Mouse (Mus musculus): Measurements from ENCODE around the gene Doc2g. TPM values are rescaled to one million over a fixed set of nuclear protein-coding genes. Genes with fewer than 3 reads are reported as not detected.
A peak's percentile ranks its signal among the peaks of the same experiment; 100 is the strongest.

Gene Doc2g
- polyA plus RNA-seq, 1 experiment from 2014 or later: 3.4 TPM

- Histone ChIP-seq H3K9ac (ENCODE audit: low read depth, low read length) (no peak overlapping the region), H3K4me1 (ENCODE audit: control insufficient read depth, insufficient read depth, low read length) (peaks cover 15% of the 10 kb centered on the region; the same call in 1 of the 2 replicates), H3K27ac (replicated peaks; ENCODE audit: low read depth, low read length) (0 out of 2 replicates have a peak overlapping the region, but pooled peaks have one; percentile 10), H3K27me3 (replicated peaks; ENCODE audit: control insufficient read depth, insufficient read depth, low read length) (no peaks in the 10 kb centered on the region), H3K9me3 (ENCODE audit: control insufficient read depth, low read length) (no peaks in the 10 kb centered on the region), H3K36me3 (ENCODE audit: control insufficient read depth, insufficient read depth, low read length) (no peaks in the 10 kb centered on the region), H3K4me3 (ENCODE audit: low read depth, low read length) (no peak overlapping the region), H3K4me2 (ENCODE audit: low read depth, low read length) (no peak overlapping the region)
- 29% methylated on average over 9 of the region's 9 CpGs for WGBS
- ATAC-seq (ENCODE audit: low read depth): no peak
- no peak for DNase-seq (ENCODE audit: low spot score)
These were observed 19.4 kb upstream of the Doc2g start for GRCm38 (mm10) chr19:3983527-3984200.

GRCm38 (mm10) chr19:3985261-3985681 is 17.8 kb upstream of the Doc2g start:
- 41% methylated on average over 8 of the region's 8 CpGs for WGBS
- no peak overlapping the region; the same call in 1 of the 2 replicates for H3K27ac ChIP-seq (replicated peaks; ENCODE audit: low read depth, low read length)

GRCm38 (mm10) chr19:3986334-3986733 is 16.8 kb upstream of the Doc2g start, which contains the start of gene Acy3:
Gene Acy3 (plus strand): TSS chr19:3986570.
- peak; percentile 81 for DNase-seq (ENCODE audit: low spot score)
- WGBS: 18% methylated on average over 8 of the region's 8 CpGs
- H3K27me3 ChIP-seq (replicated peaks; ENCODE audit: control insufficient read depth, insufficient read depth, low read length): no peaks in the 10 kb centered on the region
- no peaks in the 10 kb centered on the region for H3K36me3 ChIP-seq (ENCODE audit: control insufficient read depth, insufficient read depth, low read length)
- peak within 1 kb of the TSS; percentile 27; the same call in 1 of the 2 replicates for H3K4me2 ChIP-seq (ENCODE audit: low read depth, low read length)
- peak; percentile 52 for ATAC-seq (ENCODE audit: low read depth)
- peaks cover 15% of the 10 kb centered on the region; the same call in 1 of the 2 replicates for H3K4me1 ChIP-seq (ENCODE audit: control insufficient read depth, insufficient read depth, low read length)
- no peak within 1 kb of the TSS for H3K9ac ChIP-seq (ENCODE audit: low read depth, low read length)
- H3K4me3 ChIP-seq (ENCODE audit: low read depth, low read length): no peak within 1 kb of the TSS
- peak within 1 kb of the TSS; percentile 28 for H3K27ac ChIP-seq (replicated peaks; ENCODE audit: low read depth, low read length)
- H3K9me3 ChIP-seq (ENCODE audit: control insufficient read depth, low read length): no peaks in the 10 kb centered on the region

More at GRCm38 (mm10) chr19:3985261-3985681, 17.8 kb upstream of the Doc2g start:
- no peak overlapping the region for H3K4me2 ChIP-seq (ENCODE audit: low read depth, low read length)
- H3K4me3 ChIP-seq (ENCODE audit: low read depth, low read length): no peak overlapping the region
- DNase-seq (ENCODE audit: low spot score) (peak; percentile 34), ATAC-seq (ENCODE audit: low read depth) (no peak)
- no peaks in the 10 kb centered on the region for H3K36me3 ChIP-seq (ENCODE audit: control insufficient read depth, insufficient read depth, low read length)
- no peak overlapping the region for H3K9ac ChIP-seq (ENCODE audit: low read depth, low read length)
- no peaks in the 10 kb centered on the region for H3K27me3 ChIP-seq (replicated peaks; ENCODE audit: control insufficient read depth, insufficient read depth, low read length)
- H3K4me1 ChIP-seq (ENCODE audit: control insufficient read depth, insufficient read depth, low read length): peaks cover 15% of the 10 kb centered on the region; the same call in 1 of the 2 replicates
- no peaks in the 10 kb centered on the region for H3K9me3 ChIP-seq (ENCODE audit: control insufficient read depth, low read length)

- DNase-seq (ENCODE audit: low spot score) (no peak), ATAC-seq (ENCODE audit: low read depth) (no peak)
- H3K4me3 ChIP-seq (ENCODE audit: low read depth, low read length): no peak overlapping the region
- no peak overlapping the region for H3K9ac ChIP-seq (ENCODE audit: low read depth, low read length)
- no peak overlapping the region for H3K4me2 ChIP-seq (ENCODE audit: low read depth, low read length)
- H3K36me3 ChIP-seq (ENCODE audit: control insufficient read depth, insufficient read depth, low read length): no peaks in the 10 kb centered on the region
- H3K27me3 ChIP-seq (replicated peaks; ENCODE audit: control insufficient read depth, insufficient read depth, low read length): no peaks in the 10 kb centered on the region
- 87% methylated on average over 14 of the region's 14 CpGs for WGBS
- peaks cover 15% of the 10 kb centered on the region; the same call in 1 of the 2 replicates for H3K4me1 ChIP-seq (ENCODE audit: control insufficient read depth, insufficient read depth, low read length)
- H3K9me3 ChIP-seq (ENCODE audit: control insufficient read depth, low read length): no peaks in the 10 kb centered on the region
- no peak overlapping the region for H3K27ac ChIP-seq (replicated peaks; ENCODE audit: low read depth, low read length)
These were observed 15.0 kb upstream of the Doc2g start for GRCm38 (mm10) chr19:3988066-3988465.

GRCm38 (mm10) chr19:3988750-3989149 is 14.4 kb upstream of the Doc2g start:
- H3K9me3 ChIP-seq (ENCODE audit: control insufficient read depth, low read length): no peaks in the 10 kb centered on the region
- no peak overlapping the region for H3K4me3 ChIP-seq (ENCODE audit: low read depth, low read length)
- WGBS: 90% methylated on average over 4 of the region's 4 CpGs
- no peak overlapping the region for H3K9ac ChIP-seq (ENCODE audit: low read depth, low read length)
- no peak overlapping the region for H3K27ac ChIP-seq (replicated peaks; ENCODE audit: low read depth, low read length)
- no peak for DNase-seq (ENCODE audit: low spot score)
- H3K36me3 ChIP-seq (ENCODE audit: control insufficient read depth, insufficient read depth, low read length): no peaks in the 10 kb centered on the region
- peaks cover 10% of the 10 kb centered on the region; the same call in 1 of the 2 replicates for H3K4me1 ChIP-seq (ENCODE audit: control insufficient read depth, insufficient read depth, low read length)
- no peak for ATAC-seq (ENCODE audit: low read depth)
- H3K27me3 ChIP-seq (replicated peaks; ENCODE audit: control insufficient read depth, insufficient read depth, low read length): no peaks in the 10 kb centered on the region
- no peak overlapping the region for H3K4me2 ChIP-seq (ENCODE audit: low read depth, low read length)

- Histone ChIP-seq H3K9me3 (ENCODE audit: control insufficient read depth, low read length) (no peaks in the 10 kb centered on the region), H3K9ac (ENCODE audit: low read depth, low read length) (no peak overlapping the region), H3K4me3 (ENCODE audit: low read depth, low read length) (no peak overlapping the region), H3K4me1 (ENCODE audit: control insufficient read depth, insufficient read depth, low read length) (peaks cover 8% of the 10 kb centered on the region; the same call in 1 of the 2 replicates), H3K36me3 (ENCODE audit: control insufficient read depth, insufficient read depth, low read length) (no peaks in the 10 kb centered on the region), H3K4me2 (ENCODE audit: low read depth, low read length) (no peak overlapping the region), H3K27ac (replicated peaks; ENCODE audit: low read depth, low read length) (no peak overlapping the region), H3K27me3 (replicated peaks; ENCODE audit: control insufficient read depth, insufficient read depth, low read length) (no peaks in the 10 kb centered on the region)
- ATAC-seq (ENCODE audit: low read depth) (no peak), DNase-seq (ENCODE audit: low spot score) (no peak)
- WGBS: 65% methylated on average over 6 of the region's 6 CpGs
These were observed 12.3 kb upstream of the Doc2g start for GRCm38 (mm10) chr19:3990804-3991203.

- no peak overlapping the region for H3K27ac ChIP-seq (replicated peaks; ENCODE audit: low read depth, low read length)
- H3K27me3 ChIP-seq (replicated peaks; ENCODE audit: control insufficient read depth, insufficient read depth, low read length): no peaks in the 10 kb centered on the region
- 93% methylated on average over 3 of the region's 3 CpGs for WGBS
- no peak overlapping the region for H3K4me3 ChIP-seq (ENCODE audit: low read depth, low read length)
- no peaks in the 10 kb centered on the region for H3K9me3 ChIP-seq (ENCODE audit: control insufficient read depth, low read length)
- no peak overlapping the region for H3K9ac ChIP-seq (ENCODE audit: low read depth, low read length)
- no peak for ATAC-seq (ENCODE audit: low read depth)
- H3K36me3 ChIP-seq (ENCODE audit: control insufficient read depth, insufficient read depth, low read length): no peaks in the 10 kb centered on the region
- peaks cover 3% of the 10 kb centered on the region; the same call in 1 of the 2 replicates for H3K4me1 ChIP-seq (ENCODE audit: control insufficient read depth, insufficient read depth, low read length)
- no peak overlapping the region for H3K4me2 ChIP-seq (ENCODE audit: low read depth, low read length)
- DNase-seq (ENCODE audit: low spot score): no peak
These were observed 11.6 kb upstream of the Doc2g start for GRCm38 (mm10) chr19:3991562-3991961.

GRCm38 (mm10) chr19:3991966-3992365 is 11.1 kb upstream of the Doc2g start:
- Histone ChIP-seq H3K4me2 (ENCODE audit: low read depth, low read length) (no peak overlapping the region), H3K4me3 (ENCODE audit: low read depth, low read length) (no peak overlapping the region), H3K9me3 (ENCODE audit: control insufficient read depth, low read length) (no peaks in the 10 kb centered on the region), H3K27ac (replicated peaks; ENCODE audit: low read depth, low read length) (no peak overlapping the region), H3K4me1 (ENCODE audit: control insufficient read depth, insufficient read depth, low read length) (no peaks in the 10 kb centered on the region; the same call in 1 of the 2 replicates), H3K27me3 (replicated peaks; ENCODE audit: control insufficient read depth, insufficient read depth, low read length) (no peaks in the 10 kb centered on the region), H3K9ac (ENCODE audit: low read depth, low read length) (no peak overlapping the region), H3K36me3 (ENCODE audit: control insufficient read depth, insufficient read depth, low read length) (no peaks in the 10 kb centered on the region)
- DNase-seq (ENCODE audit: low spot score) (no peak), ATAC-seq (ENCODE audit: low read depth) (no peak)
- 86% methylated on average over 3 of the region's 3 CpGs for WGBS

- DNase-seq (ENCODE audit: low spot score) (no peak), ATAC-seq (ENCODE audit: low read depth) (no peak)
- Histone ChIP-seq H3K27me3 (replicated peaks; ENCODE audit: control insufficient read depth, insufficient read depth, low read length) (no peaks in the 10 kb centered on the region), H3K27ac (replicated peaks; ENCODE audit: low read depth, low read length) (no peak within 1 kb of the TSS), H3K9ac (ENCODE audit: low read depth, low read length) (no peak within 1 kb of the TSS), H3K4me1 (ENCODE audit: control insufficient read depth, insufficient read depth, low read length) (no peaks in the 10 kb centered on the region), H3K4me3 (ENCODE audit: low read depth, low read length) (no peak within 1 kb of the TSS), H3K4me2 (ENCODE audit: low read depth, low read length) (no peak within 1 kb of the TSS), H3K9me3 (ENCODE audit: control insufficient read depth, low read length) (no peaks in the 10 kb centered on the region), H3K36me3 (ENCODE audit: control insufficient read depth, insufficient read depth, low read length) (no peaks in the 10 kb centered on the region)
- WGBS: 44% methylated on average over 5 of the region's 5 CpGs
These were observed 10.7 kb upstream of the Doc2g start, which contains the start of gene Tbx10 for GRCm38 (mm10) chr19:3992416-3992815. Gene Tbx10 (plus strand): TSS chr19:3992752.
